Mouse (Mus musculus) hindbrain, embryonic 15.5 days (tissue): ENCODE data around the gene Gabarap. TPM values are rescaled to one million over a fixed set of nuclear protein-coding genes. Genes with fewer than 3 reads are reported as not detected.

Experiments
- ATAC-seq: fragments of 200-750 bp; cut with Nextera tagmentation; 2 replicates; pipeline ENCODE4 v1.8.0; 2017; ENCODE audit warnings: low read depth, moderate number of reproducible peaks, moderate TSS enrichment; ENCODE audit not compliant: low FRiP score
- H3K27ac ChIP-seq: fragments of 300-500 bp; sonication (generic); replicated peaks from 2 replicates; pipeline ENCODE4 v1.5.1; 2015; ENCODE audit warnings: mild to moderate bottlenecking, inconsistent platforms
- H3K27me3 ChIP-seq: fragments of 300-500 bp; sonication (generic); 2 replicates; pipeline ENCODE4 v1.6.1; 2015; ENCODE audit warnings: control low read depth, inconsistent platforms
- H3K36me3 ChIP-seq: fragments of 300-500 bp; sonication (generic); 2 replicates; pipeline ENCODE4 v1.6.1; 2015; ENCODE audit warnings: control low read depth, inconsistent platforms
- H3K4me1 ChIP-seq: fragments of 300-500 bp; sonication (generic); replicated peaks from 2 replicates; pipeline ENCODE4 v1.6.1; 2015; ENCODE audit warnings: control low read depth, inconsistent platforms
- H3K4me2 ChIP-seq: fragments of 300-500 bp; sonication (generic); 2 replicates; pipeline ENCODE4 v1.6.1; 2015; ENCODE audit warnings: moderate library complexity, mild to moderate bottlenecking, inconsistent platforms
- H3K4me3 ChIP-seq: fragments of 300-500 bp; sonication (generic); 2 replicates; pipeline ENCODE4 v1.5.1; 2015; ENCODE audit warnings: mild to moderate bottlenecking, inconsistent platforms
- H3K9ac ChIP-seq: fragments of 300-500 bp; sonication (generic); 2 replicates; pipeline ENCODE4 v1.6.1; 2015; ENCODE audit warnings: inconsistent platforms
- H3K9me3 ChIP-seq: fragments of 300-500 bp; sonication (generic); 2 replicates; pipeline ENCODE4 v1.6.1; 2016; ENCODE audit warnings: control low read depth, inconsistent platforms
- WGBS: fragments of 180-500 bp; shearing (Covaris S2); methylation state at CpG from one replicate; pipeline ENCODE4 v1.1.7; 2015; 5-methylcytosine and 5-hydroxymethylcytosine counted together
- polyA plus RNA-seq: library from polyadenylated mRNA; unstranded; fragments of >200 nt; fragmentation: Nextera tagmentation; extraction: Ambion mirVana; gene quantifications from 2 replicates; pipeline ENCODE4 v1.2.1, GENCODE M21; 2015

The Gabarap gene
- polyA plus RNA-seq, 1 experiment from 2014 or later = 571 TPM

GRCm38 (mm10) chr11:70018131-70018990 is 27.4 kb downstream of the Gabarap start:
- Histone ChIP-seq H3K36me3 (no peaks in the 10 kb centered on the region), H3K9ac (peak overlapping the region; percentile 86), H3K4me2 (peak overlapping the region; percentile 89), H3K4me3 (peak overlapping the region; percentile 54), H3K27ac (peak overlapping the region; percentile 94), H3K4me1 (peaks cover 72% of the 10 kb centered on the region), H3K9me3 (no peaks in the 10 kb centered on the region), H3K27me3 (no peaks in the 10 kb centered on the region)
- whole genome bisulfite sequencing = 2% methylated on average over 21 of the region's 25 CpGs
- ATAC-seq = no peak

- H3K36me3 ChIP-seq = no peaks in the 10 kb centered on the region
- H3K4me1 ChIP-seq = peaks cover 75% of the 10 kb centered on the region
- no peaks in the 10 kb centered on the region for H3K27me3 ChIP-seq
- peak overlapping the region; percentile 86 for H3K9ac ChIP-seq
- H3K27ac ChIP-seq = peak overlapping the region; percentile 94
- H3K4me2 ChIP-seq = peak overlapping the region; percentile 89
- no peaks in the 10 kb centered on the region for H3K9me3 ChIP-seq
- ATAC-seq = no peak
- 8% methylated on average over 2 of the region's 2 CpGs for WGBS
- H3K4me3 ChIP-seq = peak overlapping the region; percentile 54
Observed at GRCm38 (mm10) chr11:70019495-70020021, 28.6 kb downstream of the Gabarap start.

DNA sequence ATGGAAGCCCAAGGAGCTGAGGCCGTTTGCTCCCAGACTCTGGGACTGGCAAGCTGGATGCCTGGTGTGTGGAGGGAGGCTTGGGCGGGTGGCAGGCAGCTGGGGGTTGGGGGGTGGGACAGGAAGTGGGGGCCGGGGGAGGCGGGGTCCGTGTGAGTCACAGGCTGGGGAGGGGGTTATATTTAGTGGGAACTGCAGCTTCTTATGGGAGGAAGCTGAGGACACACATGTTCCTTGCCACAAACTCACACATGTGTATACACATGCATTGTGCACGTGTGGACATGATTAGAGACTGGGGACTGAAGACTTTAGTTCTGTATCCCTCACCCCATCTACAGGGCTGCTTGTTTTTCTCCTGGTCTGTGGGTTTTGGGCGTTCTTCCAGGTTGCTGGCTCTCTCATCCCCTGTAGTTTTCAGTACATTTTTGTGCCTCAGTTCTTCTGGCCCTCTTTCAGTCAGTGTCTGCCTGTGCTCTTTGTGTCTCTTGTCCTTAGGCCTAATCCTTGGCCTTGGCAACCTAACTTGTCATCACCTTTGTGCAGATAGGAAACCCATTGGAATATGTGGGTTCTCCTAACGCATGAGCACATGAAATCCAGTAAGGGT is 29.2 kb downstream of the Gabarap start:
- H3K36me3 ChIP-seq = no peaks in the 10 kb centered on the region
- no peak for ATAC-seq
- H3K27ac ChIP-seq = peak overlapping the region; percentile 94
- H3K4me3 ChIP-seq = peak overlapping the region; percentile 54
- no peaks in the 10 kb centered on the region for H3K9me3 ChIP-seq
- no peaks in the 10 kb centered on the region for H3K27me3 ChIP-seq
- 21% methylated on average over 7 of the region's 8 CpGs for WGBS
- H3K4me2 ChIP-seq = peak overlapping the region; percentile 89
- H3K4me1 ChIP-seq = peaks cover 76% of the 10 kb centered on the region
- H3K9ac ChIP-seq = peak overlapping the region; percentile 26

- ATAC-seq = peak; percentile 68
- no peaks in the 10 kb centered on the region for H3K36me3 ChIP-seq
- peak overlapping the region; percentile 54 for H3K4me3 ChIP-seq
- WGBS = under 1% methylated on average over 8 of the region's 8 CpGs
- H3K27ac ChIP-seq = peak overlapping the region; percentile 94
- peaks cover 79% of the 10 kb centered on the region for H3K4me1 ChIP-seq
- peak overlapping the region; percentile 89 for H3K4me2 ChIP-seq
- H3K9me3 ChIP-seq = no peaks in the 10 kb centered on the region
- peak overlapping the region; percentile 26 for H3K9ac ChIP-seq
- no peaks in the 10 kb centered on the region for H3K27me3 ChIP-seq
Observed at GRCm38 (mm10) chr11:70020731-70021263, 29.9 kb downstream of the Gabarap start.

GRCm38 (mm10) chr11:70021264-70022132 is 30.6 kb downstream of the Gabarap start:
- Histone ChIP-seq H3K4me3 (peak overlapping the region; percentile 54), H3K36me3 (no peaks in the 10 kb centered on the region), H3K27me3 (no peaks in the 10 kb centered on the region), H3K4me1 (peaks cover 86% of the 10 kb centered on the region), H3K4me2 (peak overlapping the region; percentile 89), H3K27ac (peak overlapping the region; percentile 94), H3K9ac (peak overlapping the region; percentile 26), H3K9me3 (no peaks in the 10 kb centered on the region)
- peak; percentile 73 for ATAC-seq
- WGBS = under 1% methylated on average over 40 of the region's 40 CpGs

- Histone ChIP-seq H3K9ac (peak overlapping the region; percentile 47), H3K4me3 (peak overlapping the region; percentile 41), H3K9me3 (no peaks in the 10 kb centered on the region), H3K4me2 (peak overlapping the region; percentile 59), H3K36me3 (no peaks in the 10 kb centered on the region), H3K27ac (peak overlapping the region; percentile 64), H3K4me1 (peaks cover 94% of the 10 kb centered on the region), H3K27me3 (no peaks in the 10 kb centered on the region)
- WGBS = 4% methylated on average over 23 of the region's 29 CpGs
- no peak for ATAC-seq
Observed at GRCm38 (mm10) chr11:70023481-70024150, 32.7 kb downstream of the Gabarap start.

- Histone ChIP-seq H3K4me2 (peak overlapping the region; percentile 59), H3K27me3 (no peaks in the 10 kb centered on the region), H3K9me3 (no peaks in the 10 kb centered on the region), H3K9ac (peak overlapping the region; percentile 47), H3K4me1 (peaks cover 95% of the 10 kb centered on the region), H3K27ac (peak overlapping the region; percentile 64), H3K36me3 (no peaks in the 10 kb centered on the region), H3K4me3 (peak overlapping the region; percentile 41)
- no peak for ATAC-seq
- 9% methylated on average over 6 of the region's 6 CpGs for WGBS
Observed at GRCm38 (mm10) chr11:70024151-70024514, 33.2 kb downstream of the Gabarap start.

DNA sequence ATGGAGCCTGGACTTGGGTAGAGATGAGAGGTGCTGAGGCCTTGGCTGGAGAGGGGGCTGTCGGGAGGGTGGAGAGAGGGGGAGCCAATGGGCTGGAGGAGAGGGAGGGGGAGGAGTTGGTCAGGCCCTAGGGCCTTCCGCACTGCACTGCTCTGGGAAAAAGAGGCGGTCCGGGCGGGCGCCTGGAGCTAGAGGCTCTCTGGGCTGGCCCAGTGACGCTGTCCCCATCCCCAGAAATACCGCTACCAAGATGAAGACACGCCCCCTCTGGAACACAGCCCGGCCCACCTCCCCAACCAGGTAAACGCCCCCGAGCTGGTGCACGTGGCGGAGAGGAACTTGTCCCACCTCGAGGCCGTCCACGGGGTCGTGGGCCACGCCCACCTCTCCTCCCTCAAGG is 35.7 kb downstream of the Gabarap start:
- 6% methylated on average over 19 of the region's 19 CpGs for WGBS
- Histone ChIP-seq H3K4me3 (peak overlapping the region; percentile 29), H3K4me2 (peak overlapping the region; percentile 66), H3K27me3 (no peaks in the 10 kb centered on the region), H3K9ac (peak overlapping the region; percentile 13; the same call in 1 of the 2 replicates), H3K4me1 (peaks cover 91% of the 10 kb centered on the region), H3K27ac (peak overlapping the region; percentile 96), H3K9me3 (no peaks in the 10 kb centered on the region), H3K36me3 (peaks cover 8% of the 10 kb centered on the region)
- no peak for ATAC-seq

DNA sequence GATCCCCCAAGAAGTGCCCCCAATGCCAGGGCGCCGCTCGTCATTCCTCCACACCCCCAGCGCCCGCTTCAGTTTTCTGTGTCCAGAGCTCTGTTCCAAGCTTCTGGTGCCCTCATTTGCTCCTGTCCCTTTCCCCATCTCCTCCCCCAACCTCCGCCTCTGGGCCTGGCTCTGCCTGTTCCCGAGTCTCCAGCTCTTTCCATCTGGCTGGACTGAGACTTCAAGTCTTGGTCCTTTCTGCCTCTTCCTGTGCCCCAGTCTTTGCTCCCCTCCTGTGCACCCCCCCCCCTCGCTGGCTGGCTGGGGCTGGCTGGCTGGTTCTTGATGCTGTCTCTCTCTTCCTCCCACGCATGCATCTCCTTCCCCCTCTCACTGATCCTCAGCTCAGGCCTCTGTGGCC is 36.5 kb downstream of the Gabarap start:
- 33% methylated on average over 9 of the region's 9 CpGs for WGBS
- H3K4me3 ChIP-seq = peak overlapping the region; percentile 29
- ATAC-seq = no peak
- no peaks in the 10 kb centered on the region for H3K9me3 ChIP-seq
- H3K36me3 ChIP-seq = peaks cover 15% of the 10 kb centered on the region
- peaks cover 84% of the 10 kb centered on the region for H3K4me1 ChIP-seq
- H3K27ac ChIP-seq = peak overlapping the region; percentile 96
- H3K4me2 ChIP-seq = peak overlapping the region; percentile 66
- no peaks in the 10 kb centered on the region for H3K27me3 ChIP-seq
- H3K9ac ChIP-seq = peak overlapping the region; percentile 13; the same call in 1 of the 2 replicates

DNA sequence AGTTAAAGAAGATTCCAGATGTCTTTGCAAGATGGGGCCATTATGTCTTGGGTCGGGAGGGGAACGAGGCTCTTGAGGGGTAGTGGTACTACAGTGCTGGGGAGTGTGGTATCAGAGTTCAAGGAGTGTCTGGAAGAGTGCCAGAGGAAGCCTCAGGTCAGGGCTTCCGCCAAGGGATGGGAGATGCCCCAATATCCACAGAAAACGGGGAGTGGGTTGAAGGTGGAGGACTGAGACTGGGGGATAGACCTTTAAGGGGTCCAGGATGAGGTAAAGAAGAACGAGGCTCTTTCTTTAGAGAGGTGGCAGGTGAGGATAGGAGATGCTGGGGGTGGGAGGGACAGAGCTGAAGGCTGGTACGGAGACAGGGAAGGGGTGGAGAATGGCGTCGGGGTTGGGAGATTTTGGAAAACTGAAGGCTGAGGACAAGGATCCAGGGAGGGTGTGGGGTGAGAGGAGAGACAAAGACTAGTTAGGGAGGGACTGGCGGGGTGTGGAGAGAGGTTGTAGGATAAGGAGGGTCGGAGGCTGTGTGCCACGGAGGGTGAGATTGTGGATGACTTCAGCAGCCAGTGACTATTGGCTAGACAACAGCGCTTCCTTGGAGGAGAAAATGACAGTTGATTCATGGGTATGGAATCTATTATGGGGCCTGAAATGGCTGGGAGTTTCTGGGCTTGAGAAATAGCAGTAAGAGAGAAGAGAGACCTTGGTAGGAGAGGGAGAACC is 37.6 kb downstream of the Gabarap start:
- Histone ChIP-seq H3K9ac (peak overlapping the region; percentile 30), H3K4me1 (peaks cover 73% of the 10 kb centered on the region), H3K4me2 (peak overlapping the region; percentile 66), H3K36me3 (peaks cover 26% of the 10 kb centered on the region), H3K9me3 (no peaks in the 10 kb centered on the region), H3K27me3 (no peaks in the 10 kb centered on the region), H3K27ac (peak overlapping the region; percentile 96), H3K4me3 (peak overlapping the region; percentile 37)
- ATAC-seq = peak; percentile 7; the same call in 1 of the 2 replicates
- WGBS = 17% methylated on average over 12 of the region's 12 CpGs
